Mouse (Mus musculus) liver, embryonic 14.5 days (tissue): ENCODE results near the gene Gm29423.
"Not testable (repeated sequence)": the region's sequence is repeated elsewhere in the genome, so short reads cannot be mapped to it uniquely, and the experiment has no call there.

ENCODE experiments used
- CTCF ChIP-seq: IDR thresholded peaks from 2 replicates; pipeline ENCODE4 v1.5.1; 2016; ENCODE audit warnings: antibody characterized with exemption, low read depth, control low read depth
- EP300 ChIP-seq: IDR thresholded peaks from 2 replicates; pipeline ENCODE4 v1.6.1; 2016; ENCODE audit warnings: antibody characterized with exemption, low read depth

DNA sequence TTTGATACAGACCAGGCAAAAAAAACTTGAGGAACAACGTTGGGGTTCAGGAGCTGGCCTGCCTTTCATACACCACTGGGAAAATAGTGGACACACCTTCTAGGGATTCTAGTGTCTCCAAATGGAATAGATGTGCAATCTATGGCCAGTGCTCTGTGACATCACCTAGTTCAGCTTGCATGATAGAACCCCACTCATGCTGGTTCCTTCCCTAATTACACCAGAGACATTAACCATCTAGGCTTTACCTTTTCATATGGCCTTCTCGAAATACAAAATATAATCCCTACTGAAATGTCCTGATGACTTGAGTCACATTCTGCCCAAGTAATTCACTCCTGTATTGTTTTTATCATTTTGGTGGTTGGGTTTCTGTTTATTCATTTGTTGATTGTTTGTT lies at the start of gene Gm29423, which contains the start of gene Gm29644:
- not testable (repeated sequence) for TF ChIP-seq CTCF, EP300
